15 mouse cellular contexts compared by ENCODE assay signal in genomic region chr1:42585191-42585590, GRCm38 (mm10).
"Had no signal": no experiment of that assay in that cellular context is flagged by ENCODE, and none has a peak within 500 bp of the region (broad histone marks: within the 10 kb centered on the region; RNA-seq: fewer than 3 reads in every experiment).

No protein-coding gene starts in this region.

- H3K9ac ChIP-seq: neural tube, embryonic 15.5 days; stomach, embryonic 15.5 days had no signal

- H3K9me3 ChIP-seq: neural tube, embryonic 15.5 days; stomach, embryonic 15.5 days had no signal

- H3K4me1 ChIP-seq: neural tube, embryonic 15.5 days; stomach, embryonic 15.5 days had no signal

- DNase-seq: retina, postnatal 1 day; right cerebral cortex, adult 18-20 months; right cerebral cortex, postnatal 14 days; right cerebral cortex, postnatal 25 days; right cerebral cortex, postnatal 4 days; spleen, adult 18-20 months; thymus, adult 18-20 months; thymus, adult 2 months; thymus, postnatal 14 days; thymus, postnatal 25 days; thymus, postnatal 36 days; thymus, postnatal 4 days had no signal

- H3K36me3 ChIP-seq: neural tube, embryonic 15.5 days; stomach, embryonic 15.5 days had no signal

- H3K4me3 ChIP-seq: neural tube, embryonic 15.5 days; stomach, embryonic 15.5 days had no signal

- H3K27me3 ChIP-seq: neural tube, embryonic 15.5 days; stomach, embryonic 15.5 days had no signal

- H3K27ac ChIP-seq: neural tube, embryonic 15.5 days; stomach, embryonic 15.5 days; stomach, postnatal 0 days had no signal

- H3K4me2 ChIP-seq: neural tube, embryonic 15.5 days; stomach, embryonic 15.5 days had no signal
